Mouse (Mus musculus): ENCODE results near the gene Klhl42. TPM values are rescaled to one million over a fixed set of nuclear protein-coding genes. Genes with fewer than 3 reads are reported as not detected.

The Klhl42 gene
- polyA plus RNA-seq, 1 experiment: 4.6 TPM

GRCm38 (mm10) chr6:147051666-147052065 lies 39.5 kb upstream of the Klhl42 start:
- H3K36me3 ChIP-seq (ENCODE audit: control insufficient read depth, insufficient read depth): peaks cover 63% of the 10 kb centered on the region
- H3K79me3 ChIP-seq (ENCODE audit: low read depth): no peaks in the 10 kb centered on the region
- H3ac ChIP-seq (ENCODE audit: control insufficient read depth, insufficient read length, low read depth): no peak overlapping the region
- H3K27me3 ChIP-seq (ENCODE audit: control insufficient read depth, insufficient read depth, insufficient read length): no peaks in the 10 kb centered on the region
- no peak overlapping the region for H3K4me3 ChIP-seq (ENCODE audit: insufficient read depth, poor library complexity, severe bottlenecking)
- no peak for TF ChIP-seq CTCF (IDR thresholded peaks at IDR 0.05; ENCODE audit: control insufficient read depth, insufficient read depth, insufficient read length)
- no peak for TF ChIP-seq MAX (IDR thresholded peaks at IDR 0.05)
- TF ChIP-seq MYOD1 (IDR thresholded peaks at IDR 0.05; ENCODE audit: control insufficient read depth, insufficient read length, low read depth): no peak
- TF ChIP-seq FOSL1 (IDR thresholded peaks at IDR 0.05; ENCODE audit: insufficient read depth, low read length, poor library complexity, severe bottlenecking): no peak
- no peak for TF ChIP-seq CEBPB (IDR thresholded peaks at IDR 0.05; ENCODE audit: low read depth)
- TF ChIP-seq MYOG (IDR thresholded peaks at IDR 0.05; ENCODE audit: control insufficient read depth, extremely low read depth, insufficient read length): no peak
- no peak for TF ChIP-seq USF1 (IDR thresholded peaks at IDR 0.05; ENCODE audit: low read depth)
- H3K79me2 ChIP-seq (ENCODE audit: control insufficient read depth, insufficient read depth): no peaks in the 10 kb centered on the region

- H3K36me3 ChIP-seq (ENCODE audit: control insufficient read depth, insufficient read depth): peaks cover 61% of the 10 kb centered on the region
- no peak for TF ChIP-seq CTCF (IDR thresholded peaks at IDR 0.05; ENCODE audit: control insufficient read depth, insufficient read depth, insufficient read length)
- TF ChIP-seq FOSL1 (IDR thresholded peaks at IDR 0.05; ENCODE audit: insufficient read depth, low read length, poor library complexity, severe bottlenecking): no peak
- no peak for TF ChIP-seq CEBPB (IDR thresholded peaks at IDR 0.05; ENCODE audit: low read depth)
- no peak for TF ChIP-seq MYOG (IDR thresholded peaks at IDR 0.05; ENCODE audit: control insufficient read depth, extremely low read depth, insufficient read length)
- TF ChIP-seq MAX (IDR thresholded peaks at IDR 0.05): no peak
- TF ChIP-seq MYOD1 (IDR thresholded peaks at IDR 0.05; ENCODE audit: control insufficient read depth, insufficient read length, low read depth): no peak
- no peak for TF ChIP-seq USF1 (IDR thresholded peaks at IDR 0.05; ENCODE audit: low read depth)
- H3K79me2 ChIP-seq (ENCODE audit: control insufficient read depth, insufficient read depth): no peaks in the 10 kb centered on the region
- no peak overlapping the region for H3ac ChIP-seq (ENCODE audit: control insufficient read depth, insufficient read length, low read depth)
- no peaks in the 10 kb centered on the region for H3K27me3 ChIP-seq (ENCODE audit: control insufficient read depth, insufficient read depth, insufficient read length)
- H3K79me3 ChIP-seq (ENCODE audit: low read depth): no peaks in the 10 kb centered on the region
- no peak overlapping the region for H3K4me3 ChIP-seq (ENCODE audit: insufficient read depth, poor library complexity, severe bottlenecking)
Measured at GRCm38 (mm10) chr6:147052440-147052839, 38.7 kb upstream of the Klhl42 start.

- TF ChIP-seq MYOG (IDR thresholded peaks at IDR 0.05; ENCODE audit: control insufficient read depth, extremely low read depth, insufficient read length): no peak
- TF ChIP-seq CEBPB (IDR thresholded peaks at IDR 0.05; ENCODE audit: low read depth): no peak
- TF ChIP-seq MAX (IDR thresholded peaks at IDR 0.05): no peak
- TF ChIP-seq MYOD1 (IDR thresholded peaks at IDR 0.05; ENCODE audit: control insufficient read depth, insufficient read length, low read depth): no peak
- TF ChIP-seq CTCF (IDR thresholded peaks at IDR 0.05; ENCODE audit: control insufficient read depth, insufficient read depth, insufficient read length): no peak
- no peak for TF ChIP-seq FOSL1 (IDR thresholded peaks at IDR 0.05; ENCODE audit: insufficient read depth, low read length, poor library complexity, severe bottlenecking)
- TF ChIP-seq USF1 (IDR thresholded peaks at IDR 0.05; ENCODE audit: low read depth): no peak
- Histone ChIP-seq H3K79me2 (ENCODE audit: control insufficient read depth, insufficient read depth) (no peaks in the 10 kb centered on the region), H3K27me3 (ENCODE audit: control insufficient read depth, insufficient read depth, insufficient read length) (no peaks in the 10 kb centered on the region), H3K4me3 (ENCODE audit: insufficient read depth, poor library complexity, severe bottlenecking) (no peak overlapping the region), H3K36me3 (ENCODE audit: control insufficient read depth, insufficient read depth) (peaks cover 59% of the 10 kb centered on the region), H3K79me3 (ENCODE audit: low read depth) (no peaks in the 10 kb centered on the region), H3ac (ENCODE audit: control insufficient read depth, insufficient read length, low read depth) (no peak overlapping the region)
Measured at GRCm38 (mm10) chr6:147053785-147054646, 37.2 kb upstream of the Klhl42 start.

- Histone ChIP-seq H3K36me3 (ENCODE audit: control insufficient read depth, insufficient read depth) (peaks cover 47% of the 10 kb centered on the region), H3K79me2 (ENCODE audit: control insufficient read depth, insufficient read depth) (no peaks in the 10 kb centered on the region), H3K27me3 (ENCODE audit: control insufficient read depth, insufficient read depth, insufficient read length) (no peaks in the 10 kb centered on the region), H3K79me3 (ENCODE audit: low read depth) (no peaks in the 10 kb centered on the region), H3K4me3 (ENCODE audit: insufficient read depth, poor library complexity, severe bottlenecking) (no peak overlapping the region), H3ac (ENCODE audit: control insufficient read depth, insufficient read length, low read depth) (no peak overlapping the region)
- TF ChIP-seq CTCF (IDR thresholded peaks at IDR 0.05; ENCODE audit: control insufficient read depth, insufficient read depth, insufficient read length): no peak
- TF ChIP-seq MYOG (IDR thresholded peaks at IDR 0.05; ENCODE audit: control insufficient read depth, extremely low read depth, insufficient read length): no peak
- no peak for TF ChIP-seq USF1 (IDR thresholded peaks at IDR 0.05; ENCODE audit: low read depth)
- TF ChIP-seq CEBPB (IDR thresholded peaks at IDR 0.05; ENCODE audit: low read depth): no peak
- no peak for TF ChIP-seq MAX (IDR thresholded peaks at IDR 0.05)
- TF ChIP-seq MYOD1 (IDR thresholded peaks at IDR 0.05; ENCODE audit: control insufficient read depth, insufficient read length, low read depth): no peak
- TF ChIP-seq FOSL1 (IDR thresholded peaks at IDR 0.05; ENCODE audit: insufficient read depth, low read length, poor library complexity, severe bottlenecking): no peak
Measured at GRCm38 (mm10) chr6:147055374-147055977, 35.7 kb upstream of the Klhl42 start.

GRCm38 (mm10) chr6:147059326-147059725 lies 31.9 kb upstream of the Klhl42 start:
- Histone ChIP-seq H3K79me2 (ENCODE audit: control insufficient read depth, insufficient read depth) (no peaks in the 10 kb centered on the region), H3ac (ENCODE audit: control insufficient read depth, insufficient read length, low read depth) (no peak overlapping the region), H3K27me3 (ENCODE audit: control insufficient read depth, insufficient read depth, insufficient read length) (no peaks in the 10 kb centered on the region), H3K36me3 (ENCODE audit: control insufficient read depth, insufficient read depth) (peaks cover 41% of the 10 kb centered on the region), H3K79me3 (ENCODE audit: low read depth) (no peaks in the 10 kb centered on the region), H3K4me3 (ENCODE audit: insufficient read depth, poor library complexity, severe bottlenecking) (no peak overlapping the region)
- TF ChIP-seq CTCF (IDR thresholded peaks at IDR 0.05; ENCODE audit: control insufficient read depth, insufficient read depth, insufficient read length) (no peak), MYOD1 (IDR thresholded peaks at IDR 0.05; ENCODE audit: control insufficient read depth, insufficient read length, low read depth) (no peak), USF1 (IDR thresholded peaks at IDR 0.05; ENCODE audit: low read depth) (no peak), MYOG (IDR thresholded peaks at IDR 0.05; ENCODE audit: control insufficient read depth, extremely low read depth, insufficient read length) (no peak), FOSL1 (IDR thresholded peaks at IDR 0.05; ENCODE audit: insufficient read depth, low read length, poor library complexity, severe bottlenecking) (no peak), CEBPB (IDR thresholded peaks at IDR 0.05; ENCODE audit: low read depth) (no peak), MAX (IDR thresholded peaks at IDR 0.05) (no peak)

All from C2C12 (cell line).